Mouse (Mus musculus) cerebellum, adult 9-10 months (tissue): ENCODE data around the gene Tle3.

ENCODE experiments used
- DNase-seq: peaks from one replicate; pipeline ENCODE4 v3.0.0; 2022

Gene Tle3

DNA sequence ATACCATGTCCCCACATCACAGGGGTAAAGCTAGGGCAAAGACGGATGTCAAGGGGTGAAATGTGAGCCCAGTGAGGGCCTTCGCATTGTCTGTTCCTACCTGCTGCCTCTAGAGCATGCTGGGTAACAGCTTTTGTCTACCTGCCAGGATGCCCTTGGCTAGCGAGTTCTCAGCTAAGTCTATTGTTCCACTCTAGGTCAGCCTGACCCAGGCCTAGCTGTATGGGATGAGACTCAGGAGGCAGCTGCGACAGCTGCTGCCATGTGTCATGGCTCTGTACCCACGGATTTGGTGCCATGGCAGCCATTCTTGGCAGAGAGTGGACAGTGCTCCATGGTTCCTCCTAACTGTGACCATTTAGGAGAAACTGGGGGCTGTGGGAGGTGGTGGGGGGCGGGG is 66.9 kb downstream of the Tle3 start:
- no peak for DNase-seq

DNA sequence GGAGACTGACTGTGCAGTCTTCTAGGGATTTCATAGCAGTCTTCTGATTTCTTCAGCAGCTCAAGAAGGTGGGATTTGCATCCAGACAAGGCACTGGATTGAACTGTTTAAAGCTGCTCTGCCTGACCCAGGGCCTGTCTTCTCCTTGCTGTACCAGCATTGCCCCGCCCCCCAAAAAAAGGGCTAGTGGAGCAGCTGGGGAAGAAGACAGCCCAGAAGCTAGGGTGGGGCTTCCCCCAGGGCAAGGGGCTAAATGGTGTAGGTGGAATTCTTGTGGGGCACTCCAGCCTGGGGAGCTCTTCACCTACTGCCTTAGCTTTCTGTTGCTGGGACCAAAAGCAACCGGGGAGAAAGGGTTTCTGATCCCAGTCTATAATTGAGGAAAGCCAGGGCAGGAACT is 67.8 kb downstream of the Tle3 start:
- no peak for DNase-seq

DNA sequence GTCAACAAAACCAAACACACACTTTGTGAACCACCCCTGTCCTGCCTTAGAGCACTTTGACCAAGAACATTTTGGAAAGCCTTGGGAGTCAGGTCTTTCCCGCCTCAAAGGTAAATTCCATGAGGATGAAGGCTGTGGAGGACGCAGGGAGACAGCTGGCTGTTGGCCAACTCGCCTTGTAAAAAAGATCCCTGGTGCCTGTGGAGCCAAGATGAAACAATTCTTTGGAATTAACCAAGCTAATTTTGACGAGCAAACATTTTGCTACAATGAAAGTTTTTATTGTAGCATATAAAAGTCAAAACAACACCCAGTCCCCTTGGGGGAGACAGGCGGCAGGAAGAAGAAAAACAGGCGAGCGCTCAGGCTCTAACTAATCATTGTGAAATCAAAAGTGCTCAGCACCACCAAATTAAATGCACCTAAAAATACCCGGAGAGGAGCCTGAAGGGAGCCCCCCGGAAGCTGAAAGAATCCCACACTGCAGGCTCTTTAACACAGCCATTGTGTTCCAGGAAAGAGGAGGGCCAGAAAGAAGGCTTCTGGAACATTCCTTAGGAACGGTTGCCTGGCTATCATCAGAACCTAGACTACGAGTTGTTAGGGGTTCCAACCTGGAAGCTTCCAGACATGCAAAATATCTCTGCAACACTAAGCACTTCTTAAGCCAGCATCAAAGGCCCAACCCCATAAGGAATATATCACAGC is 69.2 kb downstream of the Tle3 start:
- no peak for DNase-seq

DNA sequence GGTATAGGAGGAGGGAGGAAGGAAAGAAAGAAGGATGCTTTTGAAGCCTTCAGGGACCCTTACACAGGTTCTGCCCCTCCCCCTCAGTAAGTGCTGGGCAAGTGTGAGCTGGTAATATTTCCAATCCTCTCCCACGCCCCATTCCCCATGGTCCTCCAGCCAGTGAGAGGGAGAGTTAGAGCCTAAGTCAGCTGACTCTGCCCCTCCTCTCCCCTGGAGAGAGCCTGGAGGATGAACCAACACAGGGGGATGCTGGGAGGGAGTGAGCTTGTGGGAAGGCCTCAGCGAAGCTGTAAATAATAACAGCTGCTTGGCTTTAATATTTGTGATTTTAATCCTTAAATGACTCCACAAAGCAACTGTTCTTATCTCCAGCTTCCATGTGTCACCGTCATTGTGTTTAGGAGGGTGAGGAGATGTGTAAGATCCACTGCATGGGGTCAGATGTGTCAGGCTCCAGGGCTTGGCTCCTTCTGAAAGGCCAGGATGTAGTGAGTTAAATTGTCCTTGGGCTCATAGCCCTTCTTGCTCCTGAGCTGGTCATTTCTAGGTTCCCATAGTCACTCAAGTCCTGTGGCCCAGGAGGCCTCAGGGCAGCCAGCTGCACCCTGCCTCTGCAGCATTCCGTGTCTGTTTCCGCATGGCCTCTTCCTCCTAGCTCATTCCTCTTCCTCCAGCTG is 70.9 kb downstream of the Tle3 start:
- no peak for DNase-seq

DNA sequence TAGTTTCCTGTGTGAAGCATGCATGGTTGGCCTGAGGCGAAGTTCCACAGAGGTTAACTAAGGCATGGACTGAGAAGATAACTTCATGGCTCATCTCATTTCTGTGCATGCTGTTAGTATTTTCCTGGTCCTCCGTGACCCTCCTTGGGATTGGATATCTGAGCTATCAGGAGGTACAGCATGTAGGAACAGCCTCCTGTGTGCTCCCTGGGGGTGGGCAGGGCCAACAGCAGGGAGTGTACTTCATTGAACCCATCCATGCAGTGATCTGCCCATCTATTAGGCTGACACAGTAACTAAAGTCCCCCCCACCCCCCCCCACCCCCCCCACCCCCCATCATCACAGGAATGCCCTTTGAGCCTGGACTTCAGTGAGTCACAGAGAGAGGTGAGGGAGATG is 73.0 kb downstream of the Tle3 start:
- no peak for DNase-seq

DNA sequence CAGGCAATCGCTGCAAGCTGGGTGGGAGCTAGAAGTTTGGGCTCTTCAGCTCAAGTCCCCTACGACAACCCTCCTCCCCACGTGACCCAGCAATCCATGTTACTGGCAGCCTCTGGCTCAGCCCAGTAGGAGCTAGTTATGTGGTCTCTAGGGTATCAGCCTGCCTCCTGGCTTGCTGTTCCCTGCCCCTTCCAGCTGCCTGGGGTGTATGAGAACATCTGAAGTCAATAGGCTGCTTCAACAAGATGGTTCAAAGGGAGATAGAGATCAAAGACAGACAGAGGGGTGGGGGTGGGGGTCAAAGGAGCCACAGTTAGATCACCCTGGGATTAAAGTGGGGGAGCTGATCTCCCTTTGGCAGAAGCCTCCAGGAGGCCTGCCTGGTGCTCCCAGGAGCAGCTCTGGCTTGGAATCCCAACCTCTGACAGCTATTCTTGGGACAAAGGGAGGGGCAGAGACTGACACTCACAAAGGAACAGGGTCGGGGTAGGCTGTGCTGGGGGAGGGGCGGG is 73.6 kb downstream of the Tle3 start:
- DNase-seq: no peak

DNA sequence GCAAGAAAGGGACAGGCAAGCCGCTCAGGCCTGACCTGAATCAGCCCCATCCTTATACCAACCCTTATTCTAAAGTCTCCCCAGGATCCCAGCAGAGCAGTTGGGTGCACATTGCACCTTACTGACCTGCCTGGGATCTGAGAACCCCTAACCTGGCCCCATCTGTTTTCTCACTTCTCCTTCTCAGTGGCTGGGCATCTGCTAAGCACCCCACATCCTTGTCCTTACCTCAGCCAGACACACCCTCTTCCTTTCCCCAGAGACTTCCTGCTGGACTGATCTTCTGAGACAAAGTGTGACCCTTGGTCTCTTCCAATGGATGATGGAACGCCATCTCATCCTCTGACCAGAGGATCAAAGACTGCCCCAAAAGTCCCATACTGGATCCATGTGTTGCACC is 74.8 kb downstream of the Tle3 start:
- no peak for DNase-seq

DNA sequence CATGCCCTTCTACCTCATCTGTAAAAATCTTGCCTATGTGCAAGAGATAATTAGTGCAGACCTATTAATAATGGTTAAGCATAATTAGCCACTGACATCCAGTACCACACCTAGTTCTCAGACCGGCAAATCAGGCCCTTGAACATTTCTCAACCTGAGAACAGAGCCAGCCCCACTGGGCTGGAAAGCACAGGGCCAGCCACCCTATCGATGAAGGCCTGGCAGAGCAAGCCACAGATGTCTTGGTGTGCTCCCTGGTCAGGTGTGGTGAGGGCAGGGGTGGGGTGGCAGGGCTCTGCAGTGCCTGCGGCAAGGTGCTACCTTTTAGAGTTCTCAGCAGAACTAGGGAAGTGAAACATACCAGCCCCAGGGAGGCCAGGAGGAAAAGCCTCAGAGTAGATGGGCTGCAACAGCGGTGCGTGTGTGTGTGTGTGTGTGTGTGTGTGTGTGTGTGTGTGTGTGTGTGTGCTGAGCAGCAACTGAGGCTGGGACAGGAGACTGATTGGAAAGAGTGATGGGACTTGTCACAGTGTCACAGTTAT is 77.3 kb downstream of the Tle3 start:
- DNase-seq: no peak

DNA sequence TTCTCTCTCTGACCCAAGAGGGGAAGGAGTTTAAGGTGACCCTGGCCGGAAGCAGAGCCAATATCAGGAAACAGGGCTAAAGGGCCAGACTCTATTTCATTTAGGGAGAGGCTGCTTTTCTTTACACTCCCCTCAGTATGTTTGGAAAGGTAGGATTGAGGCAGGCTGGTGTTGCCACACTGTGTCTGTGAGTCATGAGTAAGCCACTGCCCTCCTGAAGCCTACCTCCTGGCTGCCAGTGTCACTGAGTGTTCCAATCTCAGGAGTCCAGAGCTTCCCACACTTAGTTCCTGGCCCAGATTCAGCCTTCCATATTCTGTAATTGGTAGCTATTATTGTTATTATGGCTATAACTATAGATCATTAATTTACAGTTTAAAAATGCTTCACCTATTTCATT is 79.9 kb downstream of the Tle3 start:
- DNase-seq: no peak

DNA sequence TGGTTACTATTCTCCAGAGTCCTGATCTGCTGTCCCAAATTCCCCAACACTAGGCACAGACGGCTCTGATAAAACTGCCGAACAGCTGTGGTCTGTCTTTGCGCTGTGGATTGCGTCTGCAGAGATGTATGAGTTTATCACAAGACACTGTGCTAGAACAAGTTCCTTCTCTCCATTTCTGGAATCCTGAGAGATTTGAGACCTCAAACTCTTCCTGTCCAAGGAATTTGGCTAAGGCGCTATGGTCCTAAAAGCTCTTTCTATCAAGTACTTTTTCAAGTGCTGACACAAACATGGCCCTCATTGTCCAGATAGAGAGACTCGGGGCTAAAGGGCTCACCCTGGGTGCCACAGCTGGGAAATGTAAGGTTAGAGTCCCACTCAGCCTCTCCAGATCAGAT is 83.7 kb downstream of the Tle3 start:
- no peak for DNase-seq

DNA sequence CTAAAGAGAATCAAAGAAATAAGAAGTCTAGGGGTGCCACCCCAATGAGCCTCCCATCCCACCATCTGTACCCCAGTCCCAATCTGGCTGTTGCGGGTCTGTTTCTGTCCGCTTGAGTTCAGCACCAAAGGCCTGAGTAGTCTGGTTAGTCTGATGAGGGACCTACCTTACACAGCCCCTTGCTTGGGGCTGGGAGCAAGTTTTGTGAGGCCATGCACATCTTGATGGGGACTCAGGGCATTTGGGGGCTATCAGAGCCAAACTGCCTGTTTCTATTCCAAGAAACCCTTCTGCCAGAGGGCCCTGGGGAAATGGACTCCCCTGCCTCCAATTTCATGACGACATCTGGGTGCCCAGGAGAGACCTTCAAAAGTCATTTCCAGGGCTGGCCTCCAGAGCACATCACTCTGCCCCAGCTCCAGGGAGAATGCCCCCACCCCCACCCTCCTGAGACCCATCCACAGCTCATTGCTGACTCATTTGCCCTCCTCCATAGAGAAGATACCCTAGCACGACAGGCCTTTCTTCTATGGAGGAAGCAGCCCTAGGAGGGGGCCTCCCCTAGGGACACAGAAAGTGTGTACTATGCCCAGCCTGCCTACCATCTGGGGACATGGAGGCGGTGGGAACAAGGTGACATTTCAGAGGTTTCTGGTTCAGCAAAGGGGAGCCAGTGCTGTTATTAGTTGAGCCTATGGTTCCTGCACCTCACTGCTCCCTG is 84.4 kb downstream of the Tle3 start:
- DNase-seq: no peak

DNA sequence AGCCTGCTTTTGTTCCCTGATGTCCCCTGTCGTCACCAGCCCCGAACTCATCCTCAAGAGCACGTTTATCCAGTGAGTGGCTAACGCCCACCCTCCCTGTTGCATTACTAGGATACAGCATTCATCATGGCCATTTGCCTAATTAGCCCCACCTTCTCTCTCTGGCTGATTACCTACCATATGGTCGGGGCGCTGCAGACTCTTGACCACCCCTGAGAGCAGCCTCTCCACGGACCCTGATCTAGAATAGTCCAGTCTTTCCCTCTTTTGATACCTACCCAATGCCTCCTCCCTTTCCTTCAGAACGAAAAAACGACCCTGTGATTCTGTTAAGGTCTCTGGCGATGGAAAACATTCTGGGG is 85.0 kb downstream of the Tle3 start:
- no peak for DNase-seq

DNA sequence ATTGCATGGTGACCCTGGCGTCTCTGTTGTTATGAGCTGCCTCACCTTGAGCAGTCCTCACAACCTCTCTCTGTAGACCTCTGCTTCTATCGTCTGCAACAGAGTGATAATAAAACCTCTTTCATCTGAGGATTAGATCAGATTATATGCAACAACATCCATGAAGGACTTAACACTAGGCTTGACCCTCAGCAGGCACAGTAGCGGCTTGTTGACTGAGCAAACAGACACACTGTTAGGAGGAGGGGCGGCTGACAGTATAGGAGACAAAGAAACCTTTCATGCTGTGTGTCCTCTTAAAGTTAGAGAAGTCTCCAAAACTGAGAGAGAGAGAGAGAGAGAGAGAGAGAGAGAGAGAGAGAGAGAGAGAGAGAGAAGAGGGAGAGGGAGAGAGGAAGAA is 89.7 kb downstream of the Tle3 start:
- no peak for DNase-seq

DNA sequence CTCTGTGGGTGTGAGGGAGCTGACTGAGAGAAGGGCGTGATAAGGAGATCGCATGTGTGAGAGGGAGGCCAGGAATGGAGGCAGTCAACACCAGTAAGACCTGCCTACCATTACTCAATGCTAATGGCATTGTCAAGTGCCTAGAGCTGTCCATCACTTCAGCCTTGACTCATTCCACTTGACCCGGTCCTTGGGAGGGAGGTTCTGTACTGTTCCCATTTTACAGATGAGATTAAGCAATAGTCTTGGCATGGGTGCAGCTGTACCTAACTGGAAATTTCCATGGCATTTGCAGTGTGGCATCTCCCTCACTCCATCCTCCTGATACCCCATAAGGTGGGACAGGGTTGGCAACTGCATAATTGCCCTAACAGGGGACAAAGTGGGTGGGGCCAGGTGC is 95.3 kb downstream of the Tle3 start:
- no peak for DNase-seq
